Mouse (Mus musculus) testis, adult 2 months (tissue): Measurements from ENCODE around the gene Slc15a3.

Source experiments
- CTCF ChIP-seq: fragments of 200-500 bp; IDR thresholded peaks from 2 replicates; pipeline ENCODE4 v1.5.1; 2012; ENCODE audit warnings: low read depth, mild to moderate bottlenecking, inconsistent platforms, low read length, moderate library complexity; ENCODE audit not compliant: control insufficient read depth, insufficient read depth, insufficient replicate concordance
- POLR2A ChIP-seq: fragments of 200-500 bp; IDR thresholded peaks from 2 replicates; pipeline ENCODE4 v1.6.1; 2012; ENCODE audit warnings: low read depth, mild to moderate bottlenecking, inconsistent platforms, low read length, moderate library complexity; ENCODE audit not compliant: control insufficient read depth

GRCm38 (mm10) chr19:10869241-10869885 lies 29.8 kb downstream of the Slc15a3 start:
- TF ChIP-seq POLR2A (0 out of 2 replicates have a peak, but pooled peaks have one; percentile 31), CTCF (no peak)
